Mouse (Mus musculus) forebrain, embryonic 16.5 days (tissue): ENCODE results near the gene Olfr521. TPM values are rescaled to one million over a fixed set of nuclear protein-coding genes. Genes with fewer than 3 reads are reported as not detected.
"Not testable (repeated sequence)": the region's sequence is repeated elsewhere in the genome, so short reads cannot be mapped to it uniquely, and the experiment has no call there.

Source experiments
- ATAC-seq: fragments of 200-750 bp; cut with Nextera tagmentation; 2 replicates; pipeline ENCODE4 v1.8.0; 2017; ENCODE audit warnings: mild to moderate bottlenecking, moderate library complexity
- H3K27ac ChIP-seq: fragments of 300-500 bp; sonication (generic); 2 replicates; pipeline ENCODE4 v1.5.1; 2014; ENCODE audit warnings: low read length, control low read depth
- H3K27me3 ChIP-seq: fragments of 300-500 bp; sonication (generic); replicated peaks from 2 replicates; pipeline ENCODE4 v1.6.1; 2014; ENCODE audit warnings: low read length; ENCODE audit not compliant: control insufficient read depth, insufficient read depth
- H3K36me3 ChIP-seq: fragments of 300-500 bp; sonication (generic); 2 replicates; pipeline ENCODE4 v1.6.1; 2014; ENCODE audit not compliant: control insufficient read depth, insufficient read depth
- H3K4me1 ChIP-seq: fragments of 300-500 bp; sonication (generic); replicated peaks from 2 replicates; pipeline ENCODE4 v1.6.1; 2014; ENCODE audit warnings: low read length; ENCODE audit not compliant: control insufficient read depth, insufficient read depth
- H3K4me2 ChIP-seq: fragments of 300-500 bp; sonication (generic); 2 replicates; pipeline ENCODE4 v1.6.1; 2014; ENCODE audit warnings: mild to moderate bottlenecking, low read length, control low read depth
- H3K4me3 ChIP-seq: fragments of 300-500 bp; sonication (generic); replicated peaks from 2 replicates; pipeline ENCODE4 v1.5.1; 2014; ENCODE audit warnings: mild to moderate bottlenecking, low read length, control low read depth
- H3K9ac ChIP-seq: fragments of 300-500 bp; sonication (generic); replicated peaks from 2 replicates; pipeline ENCODE4 v1.6.1; 2014; ENCODE audit warnings: low read depth, low read length, control low read depth
- H3K9me3 ChIP-seq: fragments of 300-500 bp; sonication (generic); 2 replicates; pipeline ENCODE4 v1.6.1; 2016; ENCODE audit warnings: low read length; ENCODE audit not compliant: control insufficient read depth
- WGBS: fragments of 180-500 bp; shearing (Covaris S2); extraction: QIAGEN DNeasy Blood & Tissue Kit; methylation state at CpG from one replicate; pipeline ENCODE4 v1.1.7; 2014; 5-methylcytosine and 5-hydroxymethylcytosine counted together
- polyA plus RNA-seq: library from polyadenylated mRNA; unstranded; fragments of >200 nt; fragmentation: Nextera tagmentation; extraction: Ambion mirVana; gene quantifications from 2 replicates; pipeline ENCODE4 v1.2.1, GENCODE M21; 2015

Olfr521 gene
- not detected in 2 replicates for polyA plus RNA-seq

- H3K4me2 ChIP-seq: no peak within 1 kb of the TSS
- H3K27me3 ChIP-seq: no peaks in the 10 kb centered on the region
- no peaks in the 10 kb centered on the region for H3K4me1 ChIP-seq
- H3K4me3 ChIP-seq: no peak within 1 kb of the TSS
- H3K27ac ChIP-seq: no peak within 1 kb of the TSS
- H3K36me3 ChIP-seq: no peaks in the 10 kb centered on the region
- ATAC-seq: no peak
- no peak within 1 kb of the TSS for H3K9ac ChIP-seq
- peaks cover 11% of the 10 kb centered on the region for H3K9me3 ChIP-seq
- 95% methylated on average over 2 of the region's 2 CpGs for WGBS
Measured at GRCm38 (mm10) chr7:99763207-99763606, at the start of gene Olfr521. Gene Olfr521 (plus strand): TSS chr7:99763507.

DNA sequence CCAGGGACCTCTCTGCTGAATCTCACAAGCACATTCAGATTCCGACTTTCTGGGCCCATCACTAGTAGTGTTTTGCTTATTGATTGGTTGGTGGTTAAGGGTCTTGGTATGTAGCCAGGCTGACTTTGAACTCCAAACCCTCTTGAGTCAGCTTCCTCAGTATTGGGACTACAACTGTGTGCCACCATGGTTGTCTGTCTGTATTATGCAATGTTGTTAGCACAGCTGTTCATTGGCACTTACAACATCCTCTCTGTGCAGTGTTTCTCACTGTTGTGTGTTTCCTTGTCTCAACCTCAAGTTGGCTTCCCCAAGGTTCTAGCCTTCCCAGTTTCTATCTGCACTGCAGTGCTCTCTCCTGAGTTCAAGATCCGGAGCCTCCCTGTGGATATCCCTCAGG lies 46.8 kb upstream of the Olfr521 start:
- no peak overlapping the region for H3K9ac ChIP-seq
- WGBS: 86% methylated on average over 2 of the region's 2 CpGs
- ATAC-seq: no peak

GRCm38 (mm10) chr7:99729973-99730372 lies 33.3 kb upstream of the Olfr521 start, which contains the start of gene Olfr520:
Gene Olfr520 (plus strand): TSS chr7:99730273.
- Histone ChIP-seq H3K4me3 (no peak within 1 kb of the TSS), H3K36me3 (no peaks in the 10 kb centered on the region), H3K27ac (no peak within 1 kb of the TSS), H3K4me2 (no peak within 1 kb of the TSS), H3K9ac (no peak within 1 kb of the TSS), H3K4me1 (no peaks in the 10 kb centered on the region), H3K9me3 (no peaks in the 10 kb centered on the region; the same call in 1 of the 2 replicates), H3K27me3 (no peaks in the 10 kb centered on the region)
- no peak for ATAC-seq
- 99% methylated on average over 2 of the region's 2 CpGs for WGBS

More for the DNA sequence above, 46.8 kb upstream of the Olfr521 start:
- no peak overlapping the region for H3K4me2 ChIP-seq
- no peaks in the 10 kb centered on the region for H3K4me1 ChIP-seq
- H3K9me3 ChIP-seq: no peaks in the 10 kb centered on the region
- H3K27ac ChIP-seq: no peak overlapping the region
- H3K27me3 ChIP-seq: no peaks in the 10 kb centered on the region
- no peaks in the 10 kb centered on the region for H3K36me3 ChIP-seq
- H3K4me3 ChIP-seq: no peak overlapping the region

DNA sequence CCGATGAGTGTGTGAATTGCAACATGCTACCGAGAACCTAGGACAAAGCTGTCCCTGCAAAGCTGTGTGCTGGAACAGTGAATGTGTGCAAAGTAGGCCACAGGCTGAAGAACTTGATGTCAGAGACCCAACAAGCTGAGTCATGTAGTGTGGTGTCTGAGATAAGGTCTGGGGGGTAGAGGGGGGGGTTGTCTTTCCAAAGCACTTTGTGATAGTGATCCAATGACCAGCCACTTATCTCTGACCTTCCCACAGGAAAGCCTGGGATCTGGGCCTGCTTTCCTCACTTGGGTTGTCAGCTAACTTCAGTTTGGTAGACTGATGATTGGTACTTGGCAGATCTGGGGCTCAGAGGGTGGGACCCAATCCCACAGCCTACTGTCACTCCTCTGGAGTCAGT lies 28.7 kb upstream of the Olfr521 start:
- no peak for ATAC-seq
- H3K27ac ChIP-seq: no peak overlapping the region
- 89% methylated on average over 2 of the region's 2 CpGs for WGBS
- no peaks in the 10 kb centered on the region for H3K4me1 ChIP-seq
- H3K9ac ChIP-seq: no peak overlapping the region
- no peaks in the 10 kb centered on the region for H3K36me3 ChIP-seq
- no peaks in the 10 kb centered on the region for H3K27me3 ChIP-seq
- H3K9me3 ChIP-seq: no peaks in the 10 kb centered on the region
- no peak overlapping the region for H3K4me3 ChIP-seq
- no peak overlapping the region for H3K4me2 ChIP-seq

DNA sequence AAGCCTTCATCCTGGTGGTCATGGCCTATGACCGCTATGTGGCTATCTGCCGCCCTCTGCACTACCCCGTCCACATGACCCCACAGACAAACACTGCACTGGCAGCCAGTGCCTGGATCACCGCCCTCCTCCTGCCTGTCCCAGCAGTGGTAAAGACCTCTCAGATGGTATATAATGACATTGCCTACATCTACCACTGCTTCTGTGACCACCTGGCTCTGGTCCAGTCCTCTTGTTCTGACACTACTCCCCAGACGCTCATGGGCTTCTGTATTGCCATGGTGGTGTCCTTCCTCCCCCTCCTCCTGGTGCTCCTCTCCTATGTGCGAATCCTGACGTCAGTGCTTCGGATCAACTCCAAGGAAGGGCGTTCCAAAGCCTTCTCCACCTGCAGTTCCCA lies 27.8 kb upstream of the Olfr521 start:
- WGBS: 97% methylated on average over 9 of the region's 9 CpGs
- H3K36me3 ChIP-seq, H3K4me2 ChIP-seq, ATAC-seq, H3K27ac ChIP-seq, H3K4me1 ChIP-seq, H3K4me3 ChIP-seq, H3K27me3 ChIP-seq, H3K9ac ChIP-seq, H3K9me3 ChIP-seq: not testable (repeated sequence)

DNA sequence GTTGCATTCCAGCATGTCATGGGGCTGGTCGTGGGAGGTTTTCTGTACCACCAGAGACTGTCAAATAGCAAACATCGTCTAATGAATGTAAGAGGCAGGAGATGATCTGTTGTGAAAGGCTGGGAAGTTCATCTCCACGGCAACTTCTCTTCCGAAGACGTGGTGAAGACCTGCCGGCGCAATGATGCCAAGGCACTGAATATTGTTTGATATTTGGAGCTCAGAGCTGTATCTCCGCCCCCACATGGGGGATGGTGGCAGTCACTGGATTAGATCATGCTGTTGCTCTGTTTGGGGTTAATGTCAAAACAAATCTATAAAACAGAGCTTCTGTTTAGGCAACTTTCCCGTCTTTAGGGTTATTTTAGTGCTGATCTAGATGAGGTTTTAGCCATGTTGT lies 24.0 kb upstream of the Olfr521 start:
- no peak overlapping the region for H3K4me3 ChIP-seq
- no peak overlapping the region for H3K4me2 ChIP-seq
- no peaks in the 10 kb centered on the region for H3K9me3 ChIP-seq
- no peaks in the 10 kb centered on the region for H3K4me1 ChIP-seq
- no peaks in the 10 kb centered on the region for H3K36me3 ChIP-seq
- WGBS: 36% methylated on average over 9 of the region's 9 CpGs
- H3K9ac ChIP-seq: no peak overlapping the region
- no peak for ATAC-seq
- no peaks in the 10 kb centered on the region for H3K27me3 ChIP-seq
- no peak overlapping the region for H3K27ac ChIP-seq

GRCm38 (mm10) chr7:99781385-99781784 lies 18.1 kb downstream of the Olfr521 start:
- Histone ChIP-seq H3K9ac (no peak overlapping the region), H3K27me3 (no peaks in the 10 kb centered on the region), H3K36me3 (no peaks in the 10 kb centered on the region), H3K4me1 (no peaks in the 10 kb centered on the region), H3K9me3 (no peaks in the 10 kb centered on the region), H3K4me2 (no peak overlapping the region), H3K4me3 (no peak overlapping the region), H3K27ac (no peak overlapping the region)
- WGBS: 82% methylated on average over 5 of the region's 5 CpGs
- no peak for ATAC-seq

GRCm38 (mm10) chr7:99781916-99782315 lies 18.6 kb downstream of the Olfr521 start:
- Histone ChIP-seq H3K4me2 (no peak overlapping the region), H3K4me3 (no peak overlapping the region), H3K27me3 (no peaks in the 10 kb centered on the region), H3K36me3 (no peaks in the 10 kb centered on the region), H3K27ac (no peak overlapping the region), H3K9me3 (no peaks in the 10 kb centered on the region), H3K9ac (no peak overlapping the region), H3K4me1 (no peaks in the 10 kb centered on the region)
- 68% methylated on average over 2 of the region's 2 CpGs for WGBS
- ATAC-seq: no peak

DNA sequence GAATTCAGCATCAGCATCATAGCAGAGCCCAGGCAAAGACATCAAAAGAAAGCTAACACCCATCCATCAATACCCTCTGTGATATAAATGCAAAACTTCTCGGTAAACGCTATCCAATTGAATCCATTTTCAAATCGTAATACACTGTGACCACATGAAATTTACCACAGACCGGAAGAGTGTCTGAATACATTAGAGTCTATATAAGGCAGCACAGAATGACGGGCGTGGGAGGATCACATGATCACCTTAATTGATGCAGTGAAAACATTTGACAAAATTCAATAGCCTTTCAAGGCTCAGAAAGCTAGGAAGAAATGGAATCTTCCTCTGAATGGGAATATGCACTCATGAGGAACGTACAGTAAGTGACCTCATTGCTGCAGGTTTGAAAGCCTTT lies 20.1 kb downstream of the Olfr521 start:
- 76% methylated on average over 7 of the region's 7 CpGs for WGBS

DNA sequence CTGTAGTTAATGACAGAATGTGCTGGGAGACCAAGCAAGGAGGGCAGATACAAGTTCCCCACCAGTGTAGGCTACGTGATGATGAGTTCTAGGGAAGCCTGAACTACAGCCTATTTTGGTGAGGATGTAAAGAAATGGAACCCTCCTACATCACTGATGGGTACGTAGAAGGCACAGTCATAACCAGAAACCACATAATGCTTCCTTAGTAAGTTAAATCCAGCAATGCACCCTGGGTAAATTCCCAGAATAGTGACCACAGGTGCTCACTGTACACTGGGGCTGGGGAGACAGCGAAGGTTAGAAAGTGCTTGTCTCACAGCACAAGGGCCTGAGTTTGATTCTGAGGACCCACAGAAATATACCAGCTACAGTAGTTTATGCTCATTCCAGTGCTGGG lies 22.2 kb downstream of the Olfr521 start:
- 89% methylated on average over 3 of the region's 3 CpGs for WGBS
- Histone ChIP-seq H3K27ac (no peak overlapping the region), H3K9me3 (no peaks in the 10 kb centered on the region), H3K9ac (no peak overlapping the region), H3K4me1 (no peaks in the 10 kb centered on the region), H3K36me3 (no peaks in the 10 kb centered on the region), H3K4me2 (no peak overlapping the region), H3K27me3 (no peaks in the 10 kb centered on the region), H3K4me3 (no peak overlapping the region)
- ATAC-seq: no peak

More for the DNA sequence above, 20.1 kb downstream of the Olfr521 start:
- no peak for ATAC-seq
- H3K4me1 ChIP-seq: no peaks in the 10 kb centered on the region
- H3K36me3 ChIP-seq: no peaks in the 10 kb centered on the region
- no peaks in the 10 kb centered on the region for H3K9me3 ChIP-seq
- H3K4me3 ChIP-seq: no peak overlapping the region
- no peaks in the 10 kb centered on the region for H3K27me3 ChIP-seq
- H3K9ac ChIP-seq: no peak overlapping the region
- H3K4me2 ChIP-seq: no peak overlapping the region
- no peak overlapping the region for H3K27ac ChIP-seq
